Mouse (Mus musculus) induced T-regulatory cell, adult 2 months (primary cell): ENCODE data around the gene Mrpl55.
"Not testable (repeated sequence)": the region's sequence is repeated elsewhere in the genome, so short reads cannot be mapped to it uniquely, and the experiment has no call there.

Experiments used
- DNase-seq: peaks from one replicate; pipeline ENCODE4 v3.0.0-alpha.2; 2012; ENCODE audit warnings: low read depth

Gene Mrpl55

GRCm38 (mm10) chr11:59192059-59192386 is 10.3 kb upstream of the Mrpl55 start, which contains the start of gene Guk1:
Guk1 (minus strand) TSS chr11:59192212.
- no peak for DNase-seq

GRCm38 (mm10) chr11:59196230-59196629 is 6.1 kb upstream of the Mrpl55 start:
- DNase-seq: no peak

GRCm38 (mm10) chr11:59201216-59202002 is 877 bp upstream of the Mrpl55 start:
- DNase-seq: no peak

- peak; percentile 98 for DNase-seq
These were observed 6.0 kb downstream of the Mrpl55 start, which contains the start of gene 2310033P09Rik for GRCm38 (mm10) chr11:59208153-59208831. 2310033P09Rik (plus strand) TSS chr11:59208321.

GRCm38 (mm10) chr11:59209003-59209441 is 6.7 kb downstream of the Mrpl55 start:
- peak; percentile 81 for DNase-seq

- no peak for DNase-seq
These were observed 7.3 kb downstream of the Mrpl55 start for GRCm38 (mm10) chr11:59209580-59209979.

- no peak for DNase-seq
These were observed 7.7 kb downstream of the Mrpl55 start for GRCm38 (mm10) chr11:59210020-59210419.

GRCm38 (mm10) chr11:59211561-59211960 is 9.3 kb downstream of the Mrpl55 start:
- DNase-seq: not testable (repeated sequence)

GRCm38 (mm10) chr11:59212320-59212719 is 10.0 kb downstream of the Mrpl55 start:
- DNase-seq: peak; percentile 76

- DNase-seq: no peak
These were observed 10.7 kb downstream of the Mrpl55 start for GRCm38 (mm10) chr11:59212892-59213494.

- DNase-seq: no peak
These were observed 14.7 kb downstream of the Mrpl55 start for GRCm38 (mm10) chr11:59216955-59217354.

- DNase-seq: no peak
These were observed 16.2 kb downstream of the Mrpl55 start for GRCm38 (mm10) chr11:59218389-59218998.

GRCm38 (mm10) chr11:59219064-59219463 is 16.8 kb downstream of the Mrpl55 start:
- DNase-seq: peak; percentile 79

GRCm38 (mm10) chr11:59221604-59222003 is 19.3 kb downstream of the Mrpl55 start:
- no peak for DNase-seq

- DNase-seq: no peak
These were observed 20.0 kb downstream of the Mrpl55 start for GRCm38 (mm10) chr11:59222306-59222705.

- DNase-seq: no peak
These were observed 21.7 kb downstream of the Mrpl55 start for GRCm38 (mm10) chr11:59224025-59224424.

GRCm38 (mm10) chr11:59224470-59224869 is 22.2 kb downstream of the Mrpl55 start:
- DNase-seq: peak; percentile 59

GRCm38 (mm10) chr11:59225167-59225566 is 22.9 kb downstream of the Mrpl55 start:
- DNase-seq: no peak

GRCm38 (mm10) chr11:59226251-59226650 is 24.0 kb downstream of the Mrpl55 start:
- DNase-seq: peak; percentile 70

GRCm38 (mm10) chr11:59226787-59227603 is 24.7 kb downstream of the Mrpl55 start:
- DNase-seq: peak; percentile 60

GRCm38 (mm10) chr11:59227604-59228121 is 25.4 kb downstream of the Mrpl55 start:
- no peak for DNase-seq
